Mouse (Mus musculus) urinary bladder, postnatal 36 days (tissue): ENCODE results near the gene Hace1.
A peak's percentile ranks its signal among the peaks of the same experiment; 100 is the strongest.

Experiments used
- DNase-seq, 2 experiments: peaks; one replicate each; pipeline ENCODE4 v3.0.0; 2022; ENCODE audit warnings: low spot score in 2 of 2, mixed read lengths in 1 of 2

The Hace1 gene

GRCm38 (mm10) chr10:45698930-45699329 lies 121.3 kb downstream of the Hace1 start:
- peak; percentile 3 to 33 for DNase-seq

DNA sequence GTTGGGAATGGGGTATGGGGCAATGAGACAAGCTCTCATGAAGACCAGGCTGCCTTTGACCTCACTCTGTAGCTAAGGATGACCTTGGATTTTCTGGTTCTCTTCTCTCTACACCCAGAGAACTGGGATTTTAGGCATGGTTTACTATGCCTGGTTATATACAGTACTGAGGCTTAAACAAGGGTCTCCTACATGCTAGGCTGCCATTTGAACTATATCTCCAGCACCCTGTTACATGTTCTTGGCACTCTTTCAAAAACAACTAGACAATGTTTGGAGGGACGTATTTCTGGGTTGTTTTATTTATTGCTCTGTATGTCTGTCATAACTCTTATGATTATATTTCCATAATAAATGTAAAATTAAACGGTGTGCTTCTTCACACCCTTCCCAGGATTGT lies 129.2 kb downstream of the Hace1 start:
- DNase-seq = no peak

DNA sequence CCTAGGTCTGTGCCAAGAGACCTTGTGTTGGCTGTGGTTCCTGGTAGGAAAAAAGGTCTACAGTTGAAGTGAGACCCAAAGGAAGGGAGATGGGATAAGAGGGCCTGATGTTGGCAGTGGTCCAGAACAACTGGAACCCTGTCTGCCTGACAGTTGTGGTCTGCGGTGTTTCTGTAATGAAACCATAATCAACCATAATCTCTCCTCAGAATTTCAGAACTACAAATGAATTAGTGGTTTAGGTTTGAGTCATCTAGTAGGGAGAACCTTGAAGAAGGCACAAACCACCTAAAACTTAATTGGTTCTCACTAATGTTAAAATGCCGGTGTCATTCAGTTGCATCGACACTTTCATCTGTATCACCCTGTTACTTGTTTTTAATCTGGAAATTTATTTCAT lies 133.2 kb downstream of the Hace1 start:
- DNase-seq = no peak

DNA sequence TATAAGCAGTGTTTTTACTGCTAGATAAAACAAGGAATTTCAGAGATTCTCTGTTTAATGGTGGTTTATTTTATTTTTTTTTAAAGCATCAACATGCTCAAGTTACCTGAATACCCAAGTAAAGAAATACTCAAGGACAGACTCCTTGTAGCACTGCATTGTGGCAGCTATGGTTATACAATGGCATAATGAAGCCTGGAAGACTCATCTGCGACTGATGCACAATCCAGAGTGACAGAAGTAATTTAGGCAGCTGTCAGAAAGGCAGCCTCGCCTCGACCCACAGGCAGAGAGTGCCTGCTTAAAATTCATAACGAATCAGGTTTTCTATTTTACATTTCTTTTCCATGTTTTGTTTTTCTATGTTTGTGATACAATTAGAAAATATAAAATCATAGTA lies 133.7 kb downstream of the Hace1 start:
- DNase-seq = no peak
